Mouse (Mus musculus): ENCODE data around the gene B9d1. TPM values are rescaled to one million over a fixed set of nuclear protein-coding genes. Genes with fewer than 3 reads are reported as not detected.

The B9d1 gene
- 10 to 100 TPM; 16.5 to 31.6 (median 25.2) TPM for total RNA-seq (2022)

- peak; percentile 93 for DNase-seq
Observed at GRCm38 (mm10) chr11:61504713-61505257, at the start of gene B9d1. TSS of gene B9d1 (plus strand) at chr11:61505144.

- DNase-seq: no peak
Observed at GRCm38 (mm10) chr11:61464071-61464470, 40.9 kb upstream of the B9d1 start.

GRCm38 (mm10) chr11:61465422-61465821 is 39.5 kb upstream of the B9d1 start:
- no peak for DNase-seq

- DNase-seq: no peak
Observed at GRCm38 (mm10) chr11:61468534-61468933, 36.4 kb upstream of the B9d1 start.

- DNase-seq: no peak
Observed at GRCm38 (mm10) chr11:61469317-61469917, 35.5 kb upstream of the B9d1 start.

GRCm38 (mm10) chr11:61470880-61471279 is 34.1 kb upstream of the B9d1 start:
- no peak for DNase-seq

- DNase-seq: no peak
Observed at GRCm38 (mm10) chr11:61473630-61474029, 31.3 kb upstream of the B9d1 start.

- DNase-seq: no peak
Observed at GRCm38 (mm10) chr11:61476786-61477382, 28.1 kb upstream of the B9d1 start.

- DNase-seq: no peak
Observed at GRCm38 (mm10) chr11:61477566-61478508, 27.1 kb upstream of the B9d1 start.

GRCm38 (mm10) chr11:61478788-61479187 is 26.2 kb upstream of the B9d1 start:
- no peak for DNase-seq

GRCm38 (mm10) chr11:61481239-61482090 is 23.5 kb upstream of the B9d1 start:
- DNase-seq: no peak

- DNase-seq: no peak
Observed at GRCm38 (mm10) chr11:61483226-61483845, 21.6 kb upstream of the B9d1 start.

GRCm38 (mm10) chr11:61484256-61484612 is 20.7 kb upstream of the B9d1 start:
- DNase-seq: no peak

GRCm38 (mm10) chr11:61484613-61485540 is 20.1 kb upstream of the B9d1 start, which contains the start of gene Mfap4:
TSS of gene Mfap4 (plus strand) at chr11:61485431.
- no peak for DNase-seq

GRCm38 (mm10) chr11:61485541-61486457 is 19.1 kb upstream of the B9d1 start:
- DNase-seq: no peak

GRCm38 (mm10) chr11:61486458-61487219 is 18.3 kb upstream of the B9d1 start:
- no peak for DNase-seq

- DNase-seq: no peak
Observed at GRCm38 (mm10) chr11:61487401-61487800, 17.5 kb upstream of the B9d1 start.

- DNase-seq: no peak
Observed at GRCm38 (mm10) chr11:61487936-61488335, 17.0 kb upstream of the B9d1 start.

- DNase-seq: no peak
Observed at GRCm38 (mm10) chr11:61489085-61489484, 15.9 kb upstream of the B9d1 start.

Data from adrenal gland, adult 8-10 months (tissue).